8 mouse cellular contexts compared by ENCODE assay signal in genomic region chr10:127194428-127195327, GRCm38 (mm10). TPM values are rescaled to one million over a fixed set of nuclear protein-coding genes. Genes with fewer than 3 reads are reported as not detected.
DNase-seq lines count a peak whose midpoint lies in the region; ATAC-seq and TF ChIP-seq lines count a peak whose summit lies in the region.

No protein-coding gene starts in this region.

- intact Hi-C loops in left cerebral cortex, postnatal 4 days (cut with DNase I): no loop called here

- peak overlapping the region; percentile 91 for H3K4me2 ChIP-seq in forebrain, embryonic 15.5 days (replicated peaks)
- peak overlapping the region; percentile 89 for H3K4me2 ChIP-seq in limb, embryonic 12.5 days
- peak overlapping the region; percentile 88 for H3K4me2 ChIP-seq in midbrain, embryonic 12.5 days (replicated peaks)

- 0 out of 2 replicates have a peak, but pooled peaks have one; percentile 23 for TF ChIP-seq POLR2A in cerebellum, adult 2 months (IDR thresholded peaks at IDR 0.05; ENCODE audit: borderline replicate concordance, insufficient read depth, low read length)

- DNase-seq in left cerebral cortex, postnatal 4 days: peak; percentile 48
- DNase-seq in left cerebral cortex, adult 11 months (ENCODE audit: low spot score): no peak
- DNase-seq in cerebellum, adult 2 months: peak; percentile 76 to 78
- peak; percentile 58 for DNase-seq in hindbrain, embryonic 10.5 days (ENCODE audit: low spot score)
- DNase-seq in urinary bladder, postnatal 14 days (ENCODE audit: low spot score): peak; percentile 76

- peaks cover 6% of the 10 kb centered on the region for H3K4me1 ChIP-seq in cerebellum, adult 2 months (ENCODE audit: control insufficient read depth, insufficient read depth, low read length)
- peaks cover 32% of the 10 kb centered on the region for H3K4me1 ChIP-seq in forebrain, embryonic 15.5 days
- peaks cover 68% of the 10 kb centered on the region for H3K4me1 ChIP-seq in hindbrain, embryonic 10.5 days (replicated peaks)
- H3K4me1 ChIP-seq in limb, embryonic 12.5 days (replicated peaks): peaks cover 44% of the 10 kb centered on the region
- peaks cover 38% of the 10 kb centered on the region for H3K4me1 ChIP-seq in midbrain, embryonic 12.5 days

- H3K27ac ChIP-seq in cerebellum, adult 2 months (ENCODE audit: insufficient read depth, low read length): peak overlapping the region; percentile 86
- H3K27ac ChIP-seq in forebrain, embryonic 15.5 days (replicated peaks): peak overlapping the region; percentile 90
- peak overlapping the region; percentile 99 for H3K27ac ChIP-seq in hindbrain, embryonic 10.5 days
- peak overlapping the region; percentile 94 for H3K27ac ChIP-seq in limb, embryonic 12.5 days
- peak overlapping the region; percentile 90 for H3K27ac ChIP-seq in midbrain, embryonic 12.5 days (replicated peaks)

- no peaks in the 10 kb centered on the region for H3K9me3 ChIP-seq in forebrain, embryonic 15.5 days
- H3K9me3 ChIP-seq in hindbrain, embryonic 10.5 days: no peaks in the 10 kb centered on the region
- H3K9me3 ChIP-seq in limb, embryonic 12.5 days: no peaks in the 10 kb centered on the region
- H3K9me3 ChIP-seq in midbrain, embryonic 12.5 days: no peaks in the 10 kb centered on the region

- H3K4me3 ChIP-seq in cerebellum, adult 2 months (replicated peaks; ENCODE audit: insufficient read depth, low read depth, low read length): peak overlapping the region; percentile 99
- peak overlapping the region; percentile 98 for H3K4me3 ChIP-seq in forebrain, embryonic 15.5 days
- H3K4me3 ChIP-seq in hindbrain, embryonic 10.5 days: peak overlapping the region; percentile 99
- H3K4me3 ChIP-seq in limb, embryonic 12.5 days (replicated peaks): peak overlapping the region; percentile 96
- H3K4me3 ChIP-seq in midbrain, embryonic 12.5 days: peak overlapping the region; percentile 91

- no peaks in the 10 kb centered on the region for H3K27me3 ChIP-seq in cerebellum, adult 2 months (ENCODE audit: control insufficient read depth, insufficient read depth, low read length)
- H3K27me3 ChIP-seq in forebrain, embryonic 15.5 days: no peaks in the 10 kb centered on the region
- H3K27me3 ChIP-seq in hindbrain, embryonic 10.5 days (ENCODE audit: insufficient read depth, poor library complexity, severe bottlenecking): 0 out of 2 replicates have a peak, but pooled peaks cover 3% of the 10 kb centered on the region
- no peaks in the 10 kb centered on the region for H3K27me3 ChIP-seq in limb, embryonic 12.5 days
- H3K27me3 ChIP-seq in midbrain, embryonic 12.5 days: peaks cover 4% of the 10 kb centered on the region; the same call in 1 of the 2 replicates

- H3K9ac ChIP-seq in forebrain, embryonic 15.5 days (replicated peaks): peak overlapping the region; percentile 99
- peak overlapping the region; percentile 92 for H3K9ac ChIP-seq in limb, embryonic 12.5 days (replicated peaks)
- peak overlapping the region; percentile 96 for H3K9ac ChIP-seq in midbrain, embryonic 12.5 days (replicated peaks)

- TF ChIP-seq CTCF in cerebellum, adult 2 months (IDR thresholded peaks at IDR 0.05; ENCODE audit: borderline replicate concordance, insufficient read depth, low read depth, low read length): no peak

- 17% methylated on average over 22 of the region's 22 CpGs for WGBS in cerebellum, adult 2 months
- 20% methylated on average over 22 of the region's 22 CpGs for WGBS in forebrain, embryonic 15.5 days
- 24% methylated on average over 22 of the region's 22 CpGs for WGBS in hindbrain, embryonic 10.5 days
- WGBS in limb, embryonic 12.5 days: 15% methylated on average over 22 of the region's 22 CpGs
- 26% methylated on average over 21 of the region's 22 CpGs for WGBS in midbrain, embryonic 12.5 days

- ATAC-seq in forebrain, embryonic 15.5 days (replicated peaks): peak; percentile 39
- ATAC-seq in limb, embryonic 12.5 days (ENCODE audit: insufficient number of reproducible peaks, insufficient read depth, low FRiP score, low TSS enrichment, low read depth): 0 out of 2 replicates have a peak, but pooled peaks have one; percentile 4
- ATAC-seq in midbrain, embryonic 12.5 days (ENCODE audit: low FRiP score, low read depth): peak; percentile 32

- H3K36me3 ChIP-seq in forebrain, embryonic 15.5 days: peaks cover 37% of the 10 kb centered on the region
- peaks cover 59% of the 10 kb centered on the region for H3K36me3 ChIP-seq in hindbrain, embryonic 10.5 days
- peaks cover 54% of the 10 kb centered on the region for H3K36me3 ChIP-seq in limb, embryonic 12.5 days
- peaks cover 44% of the 10 kb centered on the region for H3K36me3 ChIP-seq in midbrain, embryonic 12.5 days

RNA-seq across cellular contexts. Expression of gene Dtx3, which starts 0.8 kb away (rescaled TPM):
- total RNA-seq in left cerebral cortex, postnatal 4 days (2021): 100 to 1,000 TPM; 184 to 207 TPM
- polyA plus RNA-seq in cerebellum, adult 2 months (2012; rRNA removed): 321 and 339 TPM in 2 replicates
- 211 and 222 TPM in 2 replicates for polyA plus RNA-seq in forebrain, embryonic 15.5 days (2015; fragmentation: Nextera tagmentation; extraction: Ambion mirVana)
- polyA plus RNA-seq in hindbrain, embryonic 10.5 days (2016; fragmentation: Nextera tagmentation; extraction: Ambion mirVana): 110 and 151 TPM in 2 replicates
- polyA plus RNA-seq in limb, embryonic 12.5 days (2016; fragmentation: Nextera tagmentation; extraction: Ambion mirVana): 150 and 166 TPM in 2 replicates
- polyA plus RNA-seq in midbrain, embryonic 12.5 days (2016; fragmentation: Nextera tagmentation; extraction: Ambion mirVana): 204 and 205 TPM in 2 replicates

RNA-seq across cellular contexts. Expression of gene Arhgef25, which starts 4.8 kb away (rescaled TPM):
- 10 to 100 TPM; 70.5 to 75.6 TPM for total RNA-seq in left cerebral cortex, postnatal 4 days (2021)
- 105 and 117 TPM in 2 replicates for polyA plus RNA-seq in cerebellum, adult 2 months (2012; rRNA removed)
- 31.4 and 32.3 TPM in 2 replicates for polyA plus RNA-seq in forebrain, embryonic 15.5 days (2015; fragmentation: Nextera tagmentation; extraction: Ambion mirVana)
- 29.8 and 33.5 TPM in 2 replicates for polyA plus RNA-seq in hindbrain, embryonic 10.5 days (2016; fragmentation: Nextera tagmentation; extraction: Ambion mirVana)
- 67.5 and 74.1 TPM in 2 replicates for polyA plus RNA-seq in limb, embryonic 12.5 days (2016; fragmentation: Nextera tagmentation; extraction: Ambion mirVana)
- polyA plus RNA-seq in midbrain, embryonic 12.5 days (2016; fragmentation: Nextera tagmentation; extraction: Ambion mirVana): 39.6 and 46.1 TPM in 2 replicates

RNA-seq across cellular contexts. Expression of gene Slc26a10, which starts 14.2 kb away (rescaled TPM):
- under 1 TPM; 0.83 to 0.88 TPM for total RNA-seq in left cerebral cortex, postnatal 4 days (2021)
- polyA plus RNA-seq in cerebellum, adult 2 months (2012; rRNA removed): 3.1 and 3.3 TPM in 2 replicates
- 1.4 and 2.1 TPM in 2 replicates for polyA plus RNA-seq in forebrain, embryonic 15.5 days (2015; fragmentation: Nextera tagmentation; extraction: Ambion mirVana)
- polyA plus RNA-seq in hindbrain, embryonic 10.5 days (2016; fragmentation: Nextera tagmentation; extraction: Ambion mirVana): 1.6 and 2.1 TPM in 2 replicates
- 3.4 and 3.5 TPM in 2 replicates for polyA plus RNA-seq in limb, embryonic 12.5 days (2016; fragmentation: Nextera tagmentation; extraction: Ambion mirVana)
- polyA plus RNA-seq in midbrain, embryonic 12.5 days (2016; fragmentation: Nextera tagmentation; extraction: Ambion mirVana): 0.89 and 1.1 TPM in 2 replicates

RNA-seq across cellular contexts. Expression of gene Pip4k2c, which starts 16.7 kb away (rescaled TPM):
- total RNA-seq in left cerebral cortex, postnatal 4 days (2021): 10 to 100 TPM; 23.8 to 25.0 TPM
- 58.8 and 64.1 TPM in 2 replicates for polyA plus RNA-seq in cerebellum, adult 2 months (2012; rRNA removed)
- polyA plus RNA-seq in forebrain, embryonic 15.5 days (2015; fragmentation: Nextera tagmentation; extraction: Ambion mirVana): 24.9 and 26.1 TPM in 2 replicates
- 17.9 and 21.9 TPM in 2 replicates for polyA plus RNA-seq in hindbrain, embryonic 10.5 days (2016; fragmentation: Nextera tagmentation; extraction: Ambion mirVana)
- 27.3 and 28.0 TPM in 2 replicates for polyA plus RNA-seq in limb, embryonic 12.5 days (2016; fragmentation: Nextera tagmentation; extraction: Ambion mirVana)
- 17.0 and 18.1 TPM in 2 replicates for polyA plus RNA-seq in midbrain, embryonic 12.5 days (2016; fragmentation: Nextera tagmentation; extraction: Ambion mirVana)

RNA-seq across cellular contexts. Expression of gene B4galnt1, which starts 29.7 kb away (rescaled TPM):
- total RNA-seq in left cerebral cortex, postnatal 4 days (2021): 100 to 1,000 TPM in 1 of 2 experiments, 10 to 100 TPM in 1; 99.8 to 109 TPM
- 81.9 and 83.6 TPM in 2 replicates for polyA plus RNA-seq in cerebellum, adult 2 months (2012; rRNA removed)
- polyA plus RNA-seq in forebrain, embryonic 15.5 days (2015; fragmentation: Nextera tagmentation; extraction: Ambion mirVana): 35.1 and 36.7 TPM in 2 replicates
- polyA plus RNA-seq in hindbrain, embryonic 10.5 days (2016; fragmentation: Nextera tagmentation; extraction: Ambion mirVana): 4.4 and 12.7 TPM in 2 replicates
- 4.3 and 5.0 TPM in 2 replicates for polyA plus RNA-seq in limb, embryonic 12.5 days (2016; fragmentation: Nextera tagmentation; extraction: Ambion mirVana)
- polyA plus RNA-seq in midbrain, embryonic 12.5 days (2016; fragmentation: Nextera tagmentation; extraction: Ambion mirVana): 15.2 and 17.7 TPM in 2 replicates
